Mouse (Mus musculus) lung, postnatal 0 days (tissue): ENCODE results near the gene Arhgef38.

Experiments
- CTCF ChIP-seq: IDR thresholded peaks from 2 replicates; pipeline ENCODE4 v1.5.1; 2016; ENCODE audit warnings: antibody characterized with exemption, mild to moderate bottlenecking
- EP300 ChIP-seq: IDR thresholded peaks from 2 replicates; pipeline ENCODE4 v1.6.1; 2016; ENCODE audit warnings: antibody characterized with exemption, mild to moderate bottlenecking, control low read depth

GRCm38 (mm10) chr3:133172291-133172690 lies 62.5 kb downstream of the Arhgef38 start:
- no peak for TF ChIP-seq CTCF
- no peak for TF ChIP-seq EP300
